Mouse (Mus musculus) stomach, postnatal 0 days (tissue): Measurements from ENCODE around the gene Trmt5. TPM values are rescaled to one million over a fixed set of nuclear protein-coding genes. Genes with fewer than 3 reads are reported as not detected.

Experiments
- ATAC-seq: fragments of 200-750 bp; cut with Nextera tagmentation; 2 replicates; pipeline ENCODE4 v1.8.0; 2017; ENCODE audit not compliant: low FRiP score, low TSS enrichment
- DNase-seq: peaks from one replicate; pipeline ENCODE4 v3.0.0-alpha.2; 2016; ENCODE audit warnings: low spot score
- H3K27ac ChIP-seq: fragments of 300-500 bp; sonication (generic); replicated peaks from 2 replicates; pipeline ENCODE4 v1.5.1; 2014; ENCODE audit warnings: mild to moderate bottlenecking, control low read depth
- H3K27me3 ChIP-seq: fragments of 300-500 bp; sonication (generic); 2 replicates; pipeline ENCODE4 v1.6.1; 2014; ENCODE audit warnings: low read length; ENCODE audit not compliant: control insufficient read depth, insufficient read depth
- H3K36me3 ChIP-seq: fragments of 300-500 bp; sonication (generic); 2 replicates; pipeline ENCODE4 v1.6.1; 2014; ENCODE audit warnings: low read length, mixed read lengths; ENCODE audit not compliant: control insufficient read depth, insufficient read depth
- H3K4me1 ChIP-seq: fragments of 300-500 bp; sonication (generic); replicated peaks from 2 replicates; pipeline ENCODE4 v1.6.1; 2014; ENCODE audit warnings: antibody characterized with exemption; ENCODE audit not compliant: control insufficient read depth, insufficient read depth
- H3K4me2 ChIP-seq: fragments of 300-500 bp; sonication (generic); replicated peaks from 2 replicates; pipeline ENCODE4 v1.6.1; 2014; ENCODE audit warnings: low read depth, mild to moderate bottlenecking, control low read depth, moderate library complexity
- H3K4me3 ChIP-seq: fragments of 300-500 bp; sonication (generic); 2 replicates; pipeline ENCODE4 v1.5.1; 2014; ENCODE audit warnings: low read depth, low read length, control low read depth
- H3K9ac ChIP-seq: fragments of 300-500 bp; sonication (generic); 2 replicates; pipeline ENCODE4 v1.6.1; 2014; ENCODE audit warnings: mild to moderate bottlenecking, low read length, control low read depth, mixed read lengths
- H3K9me3 ChIP-seq: fragments of 300-500 bp; sonication (generic); 2 replicates; pipeline ENCODE4 v1.6.1; 2016; ENCODE audit warnings: low read length; ENCODE audit not compliant: control insufficient read depth
- CTCF ChIP-seq: IDR thresholded peaks from 2 replicates; pipeline ENCODE4 v1.5.1; 2016; ENCODE audit warnings: antibody characterized with exemption, low read depth, mild to moderate bottlenecking, moderate library complexity
- EP300 ChIP-seq: optimal IDR thresholded peaks from 2 replicates; pipeline ENCODE3; 2016; ENCODE audit warnings: antibody characterized with exemption
- WGBS: fragments of 180-500 bp; shearing (Covaris S2); extraction: QIAGEN DNeasy Blood & Tissue Kit; methylation state at CpG from one replicate; pipeline ENCODE4 v1.1.7; 2014; 5-methylcytosine and 5-hydroxymethylcytosine counted together
- polyA plus RNA-seq: library from polyadenylated mRNA; unstranded; fragments of >200 nt; fragmentation: Nextera tagmentation; extraction: Ambion mirVana; gene quantifications from 2 replicates; pipeline ENCODE4 v1.2.1, GENCODE M21; 2015

Trmt5 gene
- polyA plus RNA-seq, 1 experiment from 2014 or later = 7.3 TPM

DNA sequence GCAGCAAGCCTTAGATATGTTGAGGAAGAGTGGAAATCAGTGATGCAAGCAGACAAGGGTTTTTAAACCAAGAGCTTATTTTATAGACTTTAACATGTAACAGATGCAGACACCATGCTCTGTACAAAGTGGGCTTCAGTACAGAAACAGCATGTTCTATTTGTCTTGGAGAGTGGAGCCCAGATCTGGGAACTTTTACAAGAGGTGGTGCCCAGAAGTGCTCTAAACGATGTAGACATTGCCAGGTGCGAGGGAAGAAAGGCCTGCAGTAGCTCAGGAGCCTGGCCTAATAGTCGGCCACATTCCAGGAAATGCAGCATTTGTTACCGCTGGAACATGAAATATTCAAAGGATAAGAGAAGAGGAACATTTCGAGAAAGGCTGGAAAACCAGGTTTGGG lies 40.8 kb downstream of the Trmt5 start:
- no peaks in the 10 kb centered on the region for H3K36me3 ChIP-seq
- H3K4me3 ChIP-seq = no peak overlapping the region
- ATAC-seq (no peak), DNase-seq (no peak)
- H3K27ac ChIP-seq = no peak overlapping the region
- H3K4me1 ChIP-seq = no peaks in the 10 kb centered on the region
- no peak overlapping the region for H3K9ac ChIP-seq
- H3K27me3 ChIP-seq = no peaks in the 10 kb centered on the region
- TF ChIP-seq EP300 (no peak), CTCF (no peak)
- WGBS = 52% methylated on average over 5 of the region's 5 CpGs
- H3K4me2 ChIP-seq = no peak overlapping the region
- no peaks in the 10 kb centered on the region for H3K9me3 ChIP-seq

DNA sequence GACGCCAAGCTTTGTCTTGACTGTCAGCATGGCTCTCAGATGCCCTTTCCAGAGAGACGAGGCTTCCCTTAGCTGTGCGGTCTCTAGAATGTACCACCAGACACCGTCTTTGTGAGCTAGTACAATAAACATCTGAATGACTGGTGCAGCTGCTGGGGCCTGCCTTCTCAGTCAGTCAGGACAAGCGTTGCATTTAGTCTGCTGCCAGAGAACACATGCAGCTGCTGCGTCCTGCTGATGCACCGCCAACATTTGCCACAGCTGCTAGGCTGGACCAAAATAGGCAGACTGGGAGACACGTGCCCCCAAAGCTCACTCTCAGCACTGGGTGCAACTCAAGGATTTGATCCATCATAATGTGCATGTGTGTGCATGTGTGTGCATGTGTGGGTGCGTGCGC lies 44.5 kb downstream of the Trmt5 start:
- TF ChIP-seq CTCF (no peak), EP300 (no peak)
- ATAC-seq (no peak), DNase-seq (no peak)
- Histone ChIP-seq H3K4me1 (no peaks in the 10 kb centered on the region), H3K4me3 (no peak overlapping the region), H3K36me3 (no peaks in the 10 kb centered on the region), H3K9ac (no peak overlapping the region), H3K27ac (no peak overlapping the region), H3K4me2 (no peak overlapping the region), H3K9me3 (no peaks in the 10 kb centered on the region), H3K27me3 (no peaks in the 10 kb centered on the region)
- WGBS = 60% methylated on average over 10 of the region's 10 CpGs

DNA sequence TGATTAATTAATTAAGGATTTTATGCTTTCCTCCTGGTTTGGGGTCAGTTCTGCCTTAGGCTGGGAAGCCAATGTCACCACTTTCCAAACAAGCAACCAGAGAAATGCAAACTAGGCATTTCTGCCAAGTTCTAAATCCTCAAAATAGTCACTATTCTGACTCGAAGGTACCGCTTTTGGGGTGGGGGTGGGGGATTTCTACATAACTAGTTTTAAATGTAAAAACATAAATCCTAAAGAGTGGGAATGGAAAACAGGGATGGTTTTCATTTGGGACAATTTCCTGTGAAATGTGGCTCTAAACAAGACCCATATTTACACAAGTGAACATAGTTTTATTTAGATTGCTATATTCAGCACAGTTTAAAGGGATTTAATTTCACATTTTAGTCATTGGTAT lies 53.9 kb downstream of the Trmt5 start:
- no peak for DNase-seq
- H3K4me3 ChIP-seq = no peak overlapping the region
- no peaks in the 10 kb centered on the region for H3K9me3 ChIP-seq
- H3K27me3 ChIP-seq = no peaks in the 10 kb centered on the region
- no peak for ATAC-seq
- no peak overlapping the region for H3K9ac ChIP-seq
- H3K27ac ChIP-seq = no peak overlapping the region
- no peaks in the 10 kb centered on the region for H3K4me1 ChIP-seq
- TF ChIP-seq CTCF (no peak), EP300 (no peak)
- no peaks in the 10 kb centered on the region for H3K36me3 ChIP-seq
- H3K4me2 ChIP-seq = no peak overlapping the region
- WGBS = 53% methylated on average over 2 of the region's 2 CpGs

DNA sequence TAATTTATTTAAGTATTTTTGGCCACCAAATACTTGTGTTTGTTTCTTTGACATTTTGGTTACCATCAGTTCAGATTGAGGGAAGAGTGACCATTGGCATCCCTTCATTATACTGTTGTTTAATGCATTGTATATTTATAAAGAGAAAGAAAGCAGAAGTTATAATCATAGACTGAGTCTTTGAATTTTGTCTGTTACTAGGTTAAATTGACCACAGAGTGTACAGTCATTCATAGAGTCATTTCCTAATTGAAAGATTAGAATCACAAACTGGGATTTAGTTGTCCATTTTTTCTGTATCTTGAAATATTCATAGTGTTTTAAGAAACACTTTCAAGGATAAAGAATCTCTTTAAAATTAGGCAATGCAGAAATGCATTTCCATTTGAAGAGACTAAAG lies 55.0 kb downstream of the Trmt5 start:
- Histone ChIP-seq H3K36me3 (no peaks in the 10 kb centered on the region), H3K4me1 (no peaks in the 10 kb centered on the region), H3K4me3 (no peak overlapping the region), H3K27me3 (no peaks in the 10 kb centered on the region), H3K27ac (no peak overlapping the region), H3K9me3 (no peaks in the 10 kb centered on the region), H3K9ac (no peak overlapping the region), H3K4me2 (no peak overlapping the region)
- no peak for TF ChIP-seq EP300
- no peak for TF ChIP-seq CTCF
- DNase-seq (no peak), ATAC-seq (no peak)

DNA sequence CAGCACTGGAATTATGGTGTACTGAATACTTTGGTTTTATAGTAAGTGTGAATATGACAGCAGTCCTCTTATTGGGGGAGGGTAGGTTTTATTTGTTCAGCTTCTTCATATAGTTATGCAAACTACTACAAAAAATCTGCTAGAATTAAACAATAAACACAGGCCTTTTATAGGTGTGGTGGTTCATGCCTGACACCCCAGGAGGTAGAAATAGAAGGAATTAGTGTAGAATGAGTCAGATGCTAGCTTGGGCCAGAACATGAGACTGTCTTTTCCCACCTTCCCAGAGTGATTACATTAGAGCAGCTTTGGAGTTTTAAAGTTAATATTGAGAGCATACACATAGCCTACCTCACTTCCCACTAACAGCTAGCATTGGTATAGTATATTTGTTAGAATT lies 56.3 kb downstream of the Trmt5 start:
- no peak for TF ChIP-seq CTCF
- no peak for TF ChIP-seq EP300
- H3K27ac ChIP-seq = no peak overlapping the region
- H3K27me3 ChIP-seq = no peaks in the 10 kb centered on the region
- no peak overlapping the region for H3K9ac ChIP-seq
- DNase-seq = no peak
- H3K9me3 ChIP-seq = no peaks in the 10 kb centered on the region
- no peak overlapping the region for H3K4me3 ChIP-seq
- H3K36me3 ChIP-seq = no peaks in the 10 kb centered on the region
- ATAC-seq = no peak
- H3K4me2 ChIP-seq = no peak overlapping the region
- no peaks in the 10 kb centered on the region for H3K4me1 ChIP-seq

Other genes with a start within 250 kb of the Trmt5 start
- gene Six1, start 232.8 kb downstream of the Trmt5 start, polyA plus RNA-seq = 0.02 and 0.10 TPM in 2 replicates
- 0.13 and 0.17 TPM in 2 replicates for gene Six4, start 173.3 kb downstream of the Trmt5 start, polyA plus RNA-seq
- gene Mnat1, start 163.0 kb downstream of the Trmt5 start, polyA plus RNA-seq = 17.1 and 20.0 TPM in 2 replicates
- gene Slc38a6, start 69 bp upstream of the Trmt5 start, polyA plus RNA-seq = 2.8 and 3.1 TPM in 2 replicates